ENCODE assay signal across 11 mouse cellular contexts in the genomic region with DNA sequence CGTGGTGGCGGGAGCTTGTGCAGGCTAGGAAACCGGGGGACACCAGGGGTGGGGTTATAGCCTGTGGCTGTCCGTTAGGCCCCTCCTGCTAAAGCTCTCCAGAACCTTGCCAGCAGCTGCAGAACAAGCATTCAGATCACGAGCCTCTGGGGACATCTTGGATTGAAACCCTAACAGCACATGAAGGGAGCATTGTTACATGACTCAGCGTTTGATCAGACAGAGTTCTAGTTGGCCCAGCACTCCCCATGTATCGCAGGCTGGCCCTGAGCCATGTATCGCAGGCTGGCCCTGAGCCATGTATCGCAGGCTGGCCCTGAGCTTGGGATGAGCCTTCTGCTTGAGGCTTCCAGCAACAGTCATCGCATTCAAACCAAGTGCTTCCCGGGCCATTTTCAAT. TPM values are rescaled to one million over a fixed set of nuclear protein-coding genes. Genes with fewer than 3 reads are reported as not detected.
DNase-seq lines count a peak whose midpoint lies in the region; ATAC-seq lines count a peak whose summit lies in the region.
"Had no signal": no experiment of that assay in that cellular context is flagged by ENCODE, and none has a peak within 500 bp of the region (broad histone marks: within the 10 kb centered on the region; RNA-seq: fewer than 3 reads in every experiment).

No protein-coding gene starts in this region.

- no peak overlapping the region for H3K27ac ChIP-seq in lung, embryonic 15.5 days
- H3K27ac ChIP-seq: kidney, embryonic 15.5 days; neural tube, embryonic 12.5 days had no signal

- WGBS in lung, embryonic 15.5 days, result 75% methylated on average over 11 of the region's 11 CpGs

- no peaks in the 10 kb centered on the region for H3K9me3 ChIP-seq in lung, embryonic 15.5 days
- H3K9me3 ChIP-seq: kidney, embryonic 15.5 days; neural tube, embryonic 12.5 days had no signal

- no peak overlapping the region for H3K9ac ChIP-seq in lung, embryonic 15.5 days
- H3K9ac ChIP-seq: kidney, embryonic 15.5 days; neural tube, embryonic 12.5 days had no signal

- peak; percentile 65 for ATAC-seq in lung, embryonic 15.5 days (ENCODE audit: borderline replicate concordance, extremely low read depth, low FRiP score, low TSS enrichment)
- peak; percentile 68 for ATAC-seq in megakaryocyte progenitor cell, adult 5-6 weeks (replicated peaks; ENCODE audit: poor library complexity)

- no peak overlapping the region for H3K4me2 ChIP-seq in lung, embryonic 15.5 days
- H3K4me2 ChIP-seq: kidney, embryonic 15.5 days; neural tube, embryonic 12.5 days had no signal

- H3K27me3 ChIP-seq in lung, embryonic 15.5 days, result no peaks in the 10 kb centered on the region
- H3K27me3 ChIP-seq: kidney, embryonic 15.5 days; neural tube, embryonic 12.5 days had no signal

- peaks cover 12% of the 10 kb centered on the region; the same call in 1 of the 2 replicates for H3K4me1 ChIP-seq in lung, embryonic 15.5 days
- H3K4me1 ChIP-seq: neural tube, embryonic 12.5 days had no signal

- H3K4me3 ChIP-seq in lung, embryonic 15.5 days, result no peak overlapping the region
- H3K4me3 ChIP-seq: erythroblast, embryonic 14.5 days; kidney, embryonic 15.5 days; neural tube, embryonic 12.5 days had no signal

- H3K36me3 ChIP-seq in lung, embryonic 15.5 days, result no peaks in the 10 kb centered on the region
- H3K36me3 ChIP-seq: kidney, embryonic 15.5 days; neural tube, embryonic 12.5 days had no signal

- peak; percentile 66 for DNase-seq in adrenal gland, adult 2 months
- DNase-seq in adrenal gland, postnatal 4 days (ENCODE audit: low spot score in 2 of 2), result no peak
- DNase-seq in lung, postnatal 36 days, result no peak
- peak; percentile 25 for DNase-seq in gastrocnemius, adult 18-20 months (ENCODE audit: low spot score)
- no peak for DNase-seq in testis, postnatal 14 days (ENCODE audit: low spot score)
- no peak for DNase-seq in layer of hippocampus, adult 18-20 months (ENCODE audit: low spot score in 2 of 2)

RNA-seq across cellular contexts. Expression of gene Bcas2, which starts 30.2 kb away (rescaled TPM):
- total RNA-seq in adrenal gland, adult 2 months (2021), result 10 to 100 TPM; 53.5 to 56.0 TPM
- 13.6 and 16.8 TPM in 2 replicates for polyA plus RNA-seq in adrenal gland, adult 2 months (2012; rRNA removed)
- total RNA-seq in adrenal gland, postnatal 4 days (2021), result 10 to 100 TPM; 66.8 to 75.5 TPM
- polyA plus RNA-seq in lung, embryonic 15.5 days (2015; fragmentation: Nextera tagmentation; extraction: Ambion mirVana), result 188 and 190 TPM in 2 replicates
- total RNA-seq in gastrocnemius, adult 18-20 months (2021), result 10 to 100 TPM; 43.4 to 46.9 TPM
- total RNA-seq in megakaryocyte progenitor cell, adult 5-6 weeks (2015), result 129 and 130 TPM in 2 replicates
- 169 and 190 TPM in 2 replicates for total RNA-seq in megakaryocyte progenitor cell, adult 5-6 weeks (2017)
- 10 to 100 TPM; 63.9 to 65.8 TPM for total RNA-seq in layer of hippocampus, adult 18-20 months (2021)

RNA-seq across cellular contexts. Expression of gene Dennd2c, which starts 38.9 kb away (rescaled TPM):
- total RNA-seq in adrenal gland, adult 2 months (2021), result 1 to 10 TPM; 1.1 to 2.1 TPM
- 0.13 and 0.25 TPM in 2 replicates for polyA plus RNA-seq in adrenal gland, adult 2 months (2012; rRNA removed)
- 1 to 10 TPM; 3.1 to 3.8 TPM for total RNA-seq in adrenal gland, postnatal 4 days (2021)
- 5.0 and 5.5 TPM in 2 replicates for polyA plus RNA-seq in lung, embryonic 15.5 days (2015; fragmentation: Nextera tagmentation; extraction: Ambion mirVana)
- total RNA-seq in gastrocnemius, adult 18-20 months (2021), result 1 to 10 TPM; 2.8 to 3.5 TPM
- total RNA-seq in megakaryocyte progenitor cell, adult 5-6 weeks (2015), result 1.1 and 1.4 TPM in 2 replicates
- total RNA-seq in megakaryocyte progenitor cell, adult 5-6 weeks (2017), result 0.54 and 1.1 TPM in 2 replicates
- total RNA-seq in layer of hippocampus, adult 18-20 months (2021), result under 1 TPM; 0.17 to 0.20 TPM

Comparison
In these comparisons a context has a peak if more than half of its experiments do, and no peak if none do; other contexts are left out.
1. DNase-seq: peak in adrenal gland, adult 2 months (single experiment) and gastrocnemius, adult 18-20 months (single experiment); none in adrenal gland, postnatal 4 days (0 of 2), lung, postnatal 36 days (single experiment), testis, postnatal 14 days (single experiment) and layer of hippocampus, adult 18-20 months (0 of 2).